ENCODE assay signal across 22 mouse cellular contexts in genomic region chr5:99848158-99848988, GRCm38 (mm10). TPM values are rescaled to one million over a fixed set of nuclear protein-coding genes. Genes with fewer than 3 reads are reported as not detected.
A peak's percentile ranks its signal among the peaks of the same experiment; 100 is the strongest.
DNase-seq lines count a peak whose midpoint lies in the region; ATAC-seq and TF ChIP-seq lines count a peak whose summit lies in the region.
"Had no signal": no experiment of that assay in that cellular context is flagged by ENCODE, and none has a peak within 500 bp of the region (broad histone marks: within the 10 kb centered on the region; RNA-seq: fewer than 3 reads in every experiment).

No protein-coding gene starts in this region.

- H3K9ac ChIP-seq in heart, embryonic 16.5 days (ENCODE audit: low read length), result no peak overlapping the region
- no peak overlapping the region for H3K9ac ChIP-seq in midbrain, embryonic 15.5 days
- H3K9ac ChIP-seq in midbrain, postnatal 0 days (replicated peaks; ENCODE audit: low read length, poor library complexity, severe bottlenecking), result no peak overlapping the region
- H3K9ac ChIP-seq in midbrain, embryonic 16.5 days (ENCODE audit: low read depth, low read length), result no peak overlapping the region
- H3K9ac ChIP-seq: heart, embryonic 15.5 days; liver, postnatal 0 days had no signal

- TF ChIP-seq CTCF in midbrain, postnatal 0 days (IDR thresholded peaks at IDR 0.05), result no peak

- H3K4me1 ChIP-seq in heart, embryonic 16.5 days (ENCODE audit: control insufficient read depth, insufficient read depth, low read length), result no peaks in the 10 kb centered on the region; the same call in 1 of the 2 replicates
- H3K4me1 ChIP-seq in midbrain, embryonic 15.5 days, result peaks cover 15% of the 10 kb centered on the region
- 0 out of 2 replicates have a peak, but pooled peaks cover 6% of the 10 kb centered on the region for H3K4me1 ChIP-seq in midbrain, postnatal 0 days (ENCODE audit: insufficient read depth, low read length)
- peaks cover 14% of the 10 kb centered on the region for H3K4me1 ChIP-seq in midbrain, embryonic 16.5 days (ENCODE audit: control insufficient read depth, insufficient read depth, low read length)

- no peak overlapping the region for H3K27ac ChIP-seq in heart, embryonic 16.5 days (ENCODE audit: low read length)
- peak overlapping the region; percentile 42; the same call in 1 of the 2 replicates for H3K27ac ChIP-seq in midbrain, embryonic 15.5 days
- no peak overlapping the region for H3K27ac ChIP-seq in midbrain, postnatal 0 days (ENCODE audit: low read depth, low read length)
- 0 out of 2 replicates have a peak overlapping the region, but pooled peaks have one; percentile 29 for H3K27ac ChIP-seq in midbrain, embryonic 16.5 days (ENCODE audit: low read length)
- H3K27ac ChIP-seq: embryonic facial prominence, embryonic 10.5 days; gastrocnemius, adult 2 months; heart, embryonic 15.5 days; kidney, postnatal 0 days had no signal

- no peaks in the 10 kb centered on the region for H3K27me3 ChIP-seq in heart, embryonic 16.5 days (ENCODE audit: control insufficient read depth, insufficient read depth, low read length)
- H3K27me3 ChIP-seq in midbrain, embryonic 15.5 days (replicated peaks), result no peaks in the 10 kb centered on the region
- H3K27me3 ChIP-seq in midbrain, postnatal 0 days (ENCODE audit: insufficient read depth, low read length), result no peaks in the 10 kb centered on the region
- no peaks in the 10 kb centered on the region for H3K27me3 ChIP-seq in midbrain, embryonic 16.5 days (ENCODE audit: control insufficient read depth, insufficient read depth, low read depth, low read length)
- H3K27me3 ChIP-seq: heart, embryonic 15.5 days had no signal

- ATAC-seq in heart, embryonic 16.5 days (replicated peaks; ENCODE audit: extremely low read depth, insufficient read depth, low FRiP score), result 0 out of 2 replicates have a peak, but pooled peaks have one; percentile 55
- no peak for ATAC-seq in midbrain, embryonic 15.5 days (replicated peaks)
- ATAC-seq in midbrain, postnatal 0 days (ENCODE audit: low FRiP score), result no peak
- no peak for ATAC-seq in midbrain, embryonic 16.5 days
- ATAC-seq in activated CD4-positive, CD25-positive, alpha-beta regulatory T cell, adult 4 months, result no peak
- ATAC-seq: liver, postnatal 0 days had no signal

- no peaks in the 10 kb centered on the region for H3K36me3 ChIP-seq in heart, embryonic 16.5 days (ENCODE audit: control insufficient read depth, insufficient read depth)
- H3K36me3 ChIP-seq in midbrain, embryonic 15.5 days (replicated peaks), result no peaks in the 10 kb centered on the region
- no peaks in the 10 kb centered on the region for H3K36me3 ChIP-seq in midbrain, postnatal 0 days (ENCODE audit: insufficient read depth, low read length)
- H3K36me3 ChIP-seq in midbrain, embryonic 16.5 days (ENCODE audit: control insufficient read depth, insufficient read depth, low read length), result no peaks in the 10 kb centered on the region
- H3K36me3 ChIP-seq: embryonic facial prominence, embryonic 10.5 days; heart, embryonic 15.5 days had no signal

- no peak overlapping the region for H3K4me3 ChIP-seq in heart, embryonic 16.5 days (ENCODE audit: low read length)
- H3K4me3 ChIP-seq in midbrain, embryonic 15.5 days, result no peak overlapping the region
- H3K4me3 ChIP-seq in midbrain, postnatal 0 days (ENCODE audit: low read depth, low read length), result no peak overlapping the region
- no peak overlapping the region for H3K4me3 ChIP-seq in midbrain, embryonic 16.5 days (ENCODE audit: low read depth, low read length)
- H3K4me3 ChIP-seq: embryonic facial prominence, embryonic 10.5 days; gastrocnemius, adult 2 months; heart, embryonic 15.5 days had no signal

- 68% methylated on average over 17 of the region's 17 CpGs for WGBS in heart, embryonic 16.5 days
- 61% methylated on average over 17 of the region's 17 CpGs for WGBS in midbrain, embryonic 15.5 days
- WGBS in midbrain, postnatal 0 days, result 60% methylated on average over 17 of the region's 17 CpGs
- WGBS in midbrain, embryonic 16.5 days, result 69% methylated on average over 17 of the region's 17 CpGs

- H3K9me3 ChIP-seq in heart, embryonic 16.5 days (replicated peaks; ENCODE audit: control insufficient read depth, low read length), result no peaks in the 10 kb centered on the region
- H3K9me3 ChIP-seq in midbrain, embryonic 15.5 days, result no peaks in the 10 kb centered on the region
- H3K9me3 ChIP-seq in midbrain, postnatal 0 days (ENCODE audit: low read length), result no peaks in the 10 kb centered on the region
- no peaks in the 10 kb centered on the region for H3K9me3 ChIP-seq in midbrain, embryonic 16.5 days (replicated peaks; ENCODE audit: control insufficient read depth, low read length, poor library complexity, severe bottlenecking)
- H3K9me3 ChIP-seq: embryonic facial prominence, embryonic 10.5 days; heart, embryonic 15.5 days had no signal

- no peak for DNase-seq in heart, adult 18-20 months
- no peak for DNase-seq in midbrain, postnatal 0 days (ENCODE audit: low spot score)
- no peak for DNase-seq in right cerebral cortex, postnatal 14 days
- DNase-seq: adrenal gland, adult 8-10 months; cerebellum, adult 9-10 months; gastrocnemius, adult 2 months; kidney, adult 18-20 months; liver, postnatal 0 days; lung, postnatal 10 days; thymus, postnatal 14 days had no signal

- no peak overlapping the region for H3K4me2 ChIP-seq in heart, embryonic 16.5 days (ENCODE audit: low read depth, low read length)
- H3K4me2 ChIP-seq in midbrain, embryonic 15.5 days, result no peak overlapping the region
- H3K4me2 ChIP-seq in midbrain, postnatal 0 days (ENCODE audit: low read depth, low read length, poor library complexity, severe bottlenecking), result no peak overlapping the region
- H3K4me2 ChIP-seq in midbrain, embryonic 16.5 days (ENCODE audit: low read length), result no peak overlapping the region
- H3K4me2 ChIP-seq: heart, embryonic 15.5 days had no signal

RNA-seq across cellular contexts. Expression of gene Vamp9, which starts 57.7 kb away (rescaled TPM):
- 0.81 and 0.86 TPM in 2 replicates for polyA plus RNA-seq in heart, embryonic 16.5 days (2015; fragmentation: Nextera tagmentation; extraction: Ambion mirVana)
- not detected for total RNA-seq in heart, adult 18-20 months (2021)
- 0.65 and 1.3 TPM in 2 replicates for polyA plus RNA-seq in midbrain, embryonic 15.5 days (2015; fragmentation: Nextera tagmentation; extraction: Ambion mirVana)
- total RNA-seq in midbrain, postnatal 0 days (2014; rRNA removed), result not detected in 2 replicates
- polyA plus RNA-seq in midbrain, postnatal 0 days (2015; fragmentation: Nextera tagmentation; extraction: Ambion mirVana), result 0.71 and 0.73 TPM in 2 replicates
- 0.34 and 1.0 TPM in 2 replicates for polyA plus RNA-seq in midbrain, embryonic 16.5 days (2015; fragmentation: Nextera tagmentation; extraction: Ambion mirVana)
- not detected for polyA plus RNA-seq in activated CD4-positive, CD25-positive, alpha-beta regulatory T cell, adult 4 months (2017; shearing (Covaris generic))
- total RNA-seq: common myeloid progenitor, adult 5-6 weeks; gastrocnemius, adult 2 months; granulocyte monocyte progenitor cell, adult 5-6 weeks; liver, adult 2 months; megakaryocyte progenitor cell, adult 5-6 weeks had no signal
- polyA plus RNA-seq: embryonic facial prominence, embryonic 10.5 days; liver, adult 2 months; liver, postnatal 0 days; small intestine, adult 2 months had no signal

Comparison
In these comparisons a context has a peak if more than half of its experiments do, and no peak if none do; other contexts are left out.
1. H3K27ac ChIP-seq: peak in midbrain, embryonic 15.5 days (single experiment) and midbrain, embryonic 16.5 days (single experiment); none in heart, embryonic 16.5 days (single experiment) and midbrain, postnatal 0 days (single experiment).